Mouse (Mus musculus): ENCODE results near the gene Disp1. TPM values are rescaled to one million over a fixed set of nuclear protein-coding genes. Genes with fewer than 3 reads are reported as not detected.

The Disp1 gene
- polyA plus RNA-seq, 1 experiment from 2014 or later: 8.1 TPM

- Histone ChIP-seq H3K36me3 (no peaks in the 10 kb centered on the region), H3K4me1 (replicated peaks) (peaks cover 5% of the 10 kb centered on the region), H3K4me3 (no peak overlapping the region), H3K27ac (replicated peaks) (peak overlapping the region; percentile 25; the same call in 1 of the 2 replicates), H3K4me2 (no peak overlapping the region), H3K9me3 (no peaks in the 10 kb centered on the region), H3K27me3 (no peaks in the 10 kb centered on the region), H3K9ac (no peak overlapping the region)
- WGBS: 62% methylated on average over 11 of the region's 11 CpGs
- ATAC-seq (ENCODE audit: low read depth): no peak
Measured at GRCm38 (mm10) chr1:183233679-183234174, 12.4 kb upstream of the Disp1 start.

GRCm38 (mm10) chr1:183232985-183233678 lies 11.8 kb upstream of the Disp1 start:
- H3K9me3 ChIP-seq: no peaks in the 10 kb centered on the region
- H3K4me3 ChIP-seq: no peak overlapping the region
- H3K27ac ChIP-seq (replicated peaks): no peak overlapping the region
- H3K36me3 ChIP-seq: no peaks in the 10 kb centered on the region
- 83% methylated on average over 7 of the region's 7 CpGs for WGBS
- peaks cover 10% of the 10 kb centered on the region for H3K4me1 ChIP-seq (replicated peaks)
- no peaks in the 10 kb centered on the region for H3K27me3 ChIP-seq
- H3K4me2 ChIP-seq: no peak overlapping the region
- ATAC-seq (ENCODE audit: low read depth): no peak
- H3K9ac ChIP-seq: no peak overlapping the region

- Histone ChIP-seq H3K9me3 (no peaks in the 10 kb centered on the region), H3K4me1 (replicated peaks) (peaks cover 10% of the 10 kb centered on the region), H3K4me3 (no peak overlapping the region), H3K27me3 (no peaks in the 10 kb centered on the region), H3K4me2 (no peak overlapping the region), H3K9ac (no peak overlapping the region), H3K36me3 (no peaks in the 10 kb centered on the region), H3K27ac (replicated peaks) (no peak overlapping the region)
- 89% methylated on average over 7 of the region's 7 CpGs for WGBS
- ATAC-seq (ENCODE audit: low read depth): no peak
Measured at GRCm38 (mm10) chr1:183227469-183227868, 6.1 kb upstream of the Disp1 start.

- ATAC-seq (ENCODE audit: low read depth): no peak
Measured at GRCm38 (mm10) chr1:183219021-183219420, 2.3 kb downstream of the Disp1 start.

GRCm38 (mm10) chr1:183216691-183217090 lies 4.6 kb downstream of the Disp1 start:
- no peak overlapping the region for H3K4me2 ChIP-seq
- H3K4me3 ChIP-seq: no peak overlapping the region
- no peaks in the 10 kb centered on the region for H3K36me3 ChIP-seq
- no peak for ATAC-seq (ENCODE audit: low read depth)
- H3K9ac ChIP-seq: no peak overlapping the region
- H3K4me1 ChIP-seq (replicated peaks): peaks cover 19% of the 10 kb centered on the region
- H3K9me3 ChIP-seq: no peaks in the 10 kb centered on the region
- no peak overlapping the region for H3K27ac ChIP-seq (replicated peaks)
- H3K27me3 ChIP-seq: no peaks in the 10 kb centered on the region
- WGBS: 89% methylated on average over 4 of the region's 4 CpGs

More at GRCm38 (mm10) chr1:183219021-183219420, 2.3 kb downstream of the Disp1 start:
- no peaks in the 10 kb centered on the region for H3K36me3 ChIP-seq
- WGBS: 86% methylated on average over 6 of the region's 6 CpGs
- H3K27ac ChIP-seq (replicated peaks): no peak overlapping the region
- H3K4me3 ChIP-seq: no peak overlapping the region
- no peak overlapping the region for H3K9ac ChIP-seq
- no peaks in the 10 kb centered on the region for H3K9me3 ChIP-seq
- H3K4me2 ChIP-seq: no peak overlapping the region
- H3K4me1 ChIP-seq (replicated peaks): peaks cover 19% of the 10 kb centered on the region
- H3K27me3 ChIP-seq: no peaks in the 10 kb centered on the region

- H3K27me3 ChIP-seq: no peaks in the 10 kb centered on the region
Measured at GRCm38 (mm10) chr1:183215706-183216105, 5.6 kb downstream of the Disp1 start.

GRCm38 (mm10) chr1:183213850-183214249 lies 7.5 kb downstream of the Disp1 start:
- Histone ChIP-seq H3K9me3 (no peaks in the 10 kb centered on the region), H3K9ac (no peak overlapping the region), H3K4me2 (no peak overlapping the region), H3K27me3 (no peaks in the 10 kb centered on the region), H3K4me1 (replicated peaks) (no peaks in the 10 kb centered on the region), H3K4me3 (no peak overlapping the region), H3K36me3 (no peaks in the 10 kb centered on the region), H3K27ac (replicated peaks) (no peak overlapping the region)
- no peak for ATAC-seq (ENCODE audit: low read depth)
- WGBS: 91% methylated on average over 6 of the region's 6 CpGs

More at GRCm38 (mm10) chr1:183215706-183216105, 5.6 kb downstream of the Disp1 start:
- Histone ChIP-seq H3K4me1 (replicated peaks) (peaks cover 17% of the 10 kb centered on the region), H3K9ac (no peak overlapping the region), H3K9me3 (no peaks in the 10 kb centered on the region), H3K4me3 (no peak overlapping the region), H3K4me2 (no peak overlapping the region), H3K36me3 (no peaks in the 10 kb centered on the region), H3K27ac (replicated peaks) (no peak overlapping the region)
- WGBS: 87% methylated on average over 6 of the region's 6 CpGs
- ATAC-seq (ENCODE audit: low read depth): no peak

- H3K27me3 ChIP-seq: no peaks in the 10 kb centered on the region
- no peaks in the 10 kb centered on the region for H3K36me3 ChIP-seq
- no peak overlapping the region for H3K9ac ChIP-seq
- no peaks in the 10 kb centered on the region for H3K9me3 ChIP-seq
- WGBS: 81% methylated on average over 6 of the region's 6 CpGs
- no peak overlapping the region for H3K4me2 ChIP-seq
- no peak overlapping the region for H3K4me3 ChIP-seq
- no peak overlapping the region for H3K27ac ChIP-seq (replicated peaks)
- H3K4me1 ChIP-seq (replicated peaks): no peaks in the 10 kb centered on the region
- ATAC-seq (ENCODE audit: low read depth): no peak
Measured at GRCm38 (mm10) chr1:183212757-183213211, 8.5 kb downstream of the Disp1 start.

- Histone ChIP-seq H3K4me2 (no peak overlapping the region), H3K4me1 (replicated peaks) (peaks cover 6% of the 10 kb centered on the region), H3K4me3 (no peak overlapping the region), H3K9ac (no peak overlapping the region), H3K9me3 (no peaks in the 10 kb centered on the region), H3K27me3 (no peaks in the 10 kb centered on the region), H3K27ac (replicated peaks) (no peak overlapping the region), H3K36me3 (no peaks in the 10 kb centered on the region)
- WGBS: 86% methylated on average over 8 of the region's 8 CpGs
- ATAC-seq (ENCODE audit: low read depth): no peak
Measured at GRCm38 (mm10) chr1:183210115-183210514, 11.2 kb downstream of the Disp1 start.

GRCm38 (mm10) chr1:183207623-183208022 lies 13.7 kb downstream of the Disp1 start:
- no peaks in the 10 kb centered on the region for H3K9me3 ChIP-seq
- H3K9ac ChIP-seq: no peak overlapping the region
- H3K4me2 ChIP-seq: no peak overlapping the region
- 90% methylated on average over 6 of the region's 6 CpGs for WGBS
- H3K27ac ChIP-seq (replicated peaks): no peak overlapping the region
- H3K36me3 ChIP-seq: no peaks in the 10 kb centered on the region
- no peak overlapping the region for H3K4me3 ChIP-seq
- H3K4me1 ChIP-seq (replicated peaks): peaks cover 6% of the 10 kb centered on the region
- no peak for ATAC-seq (ENCODE audit: low read depth)
- no peaks in the 10 kb centered on the region for H3K27me3 ChIP-seq

GRCm38 (mm10) chr1:183207141-183207540 lies 14.2 kb downstream of the Disp1 start:
- Histone ChIP-seq H3K9me3 (no peaks in the 10 kb centered on the region), H3K4me3 (no peak overlapping the region), H3K27me3 (no peaks in the 10 kb centered on the region), H3K4me2 (no peak overlapping the region), H3K27ac (replicated peaks) (no peak overlapping the region; the same call in 1 of the 2 replicates), H3K9ac (no peak overlapping the region), H3K4me1 (replicated peaks) (peaks cover 6% of the 10 kb centered on the region), H3K36me3 (no peaks in the 10 kb centered on the region)
- WGBS: 70% methylated on average over 3 of the region's 3 CpGs
- ATAC-seq (ENCODE audit: low read depth): no peak

GRCm38 (mm10) chr1:183200926-183201325 lies 20.4 kb downstream of the Disp1 start:
- Histone ChIP-seq H3K9me3 (no peaks in the 10 kb centered on the region), H3K4me3 (no peak overlapping the region), H3K9ac (no peak overlapping the region), H3K27me3 (no peaks in the 10 kb centered on the region), H3K4me2 (no peak overlapping the region), H3K27ac (replicated peaks) (no peak overlapping the region), H3K36me3 (no peaks in the 10 kb centered on the region), H3K4me1 (replicated peaks) (peaks cover 11% of the 10 kb centered on the region)
- WGBS: 86% methylated on average over 5 of the region's 5 CpGs
- no peak for ATAC-seq (ENCODE audit: low read depth)

GRCm38 (mm10) chr1:183194763-183195162 lies 26.6 kb downstream of the Disp1 start:
- H3K27me3 ChIP-seq: no peaks in the 10 kb centered on the region
- no peaks in the 10 kb centered on the region for H3K9me3 ChIP-seq
- no peak overlapping the region for H3K27ac ChIP-seq (replicated peaks)
- no peak overlapping the region for H3K4me3 ChIP-seq
- H3K4me1 ChIP-seq (replicated peaks): peaks cover 34% of the 10 kb centered on the region
- no peak overlapping the region for H3K4me2 ChIP-seq
- no peak overlapping the region for H3K9ac ChIP-seq
- no peak for ATAC-seq (ENCODE audit: low read depth)
- 86% methylated on average over 18 of the region's 18 CpGs for WGBS
- no peaks in the 10 kb centered on the region for H3K36me3 ChIP-seq
